Mouse (Mus musculus) cerebellum, adult 2 months (tissue): ENCODE measurements around the gene Ism1.

Source experiments
- CTCF ChIP-seq: fragments of 200-500 bp; IDR thresholded peaks from 2 replicates; pipeline ENCODE4 v1.5.1; 2011; ENCODE audit warnings: low read depth, mild to moderate bottlenecking, control low read depth, low read length, moderate library complexity, borderline replicate concordance; ENCODE audit not compliant: insufficient read depth
- POLR2A ChIP-seq: fragments of 200-500 bp; IDR thresholded peaks from 2 replicates; pipeline ENCODE4 v1.6.1; 2011; ENCODE audit warnings: low read length, control low read depth, borderline replicate concordance; ENCODE audit not compliant: insufficient read depth

GRCm38 (mm10) chr2:139689442-139690003, 11.5 kb downstream of the Ism1 start:
- TF ChIP-seq POLR2A (no peak), CTCF (no peak)
